Mouse (Mus musculus): ENCODE data around the gene Tubgcp2. TPM values are rescaled to one million over a fixed set of nuclear protein-coding genes. Genes with fewer than 3 reads are reported as not detected.

Tubgcp2 gene
- total RNA-seq, 1 experiment from 2014 or later: 38.0 TPM

DNA sequence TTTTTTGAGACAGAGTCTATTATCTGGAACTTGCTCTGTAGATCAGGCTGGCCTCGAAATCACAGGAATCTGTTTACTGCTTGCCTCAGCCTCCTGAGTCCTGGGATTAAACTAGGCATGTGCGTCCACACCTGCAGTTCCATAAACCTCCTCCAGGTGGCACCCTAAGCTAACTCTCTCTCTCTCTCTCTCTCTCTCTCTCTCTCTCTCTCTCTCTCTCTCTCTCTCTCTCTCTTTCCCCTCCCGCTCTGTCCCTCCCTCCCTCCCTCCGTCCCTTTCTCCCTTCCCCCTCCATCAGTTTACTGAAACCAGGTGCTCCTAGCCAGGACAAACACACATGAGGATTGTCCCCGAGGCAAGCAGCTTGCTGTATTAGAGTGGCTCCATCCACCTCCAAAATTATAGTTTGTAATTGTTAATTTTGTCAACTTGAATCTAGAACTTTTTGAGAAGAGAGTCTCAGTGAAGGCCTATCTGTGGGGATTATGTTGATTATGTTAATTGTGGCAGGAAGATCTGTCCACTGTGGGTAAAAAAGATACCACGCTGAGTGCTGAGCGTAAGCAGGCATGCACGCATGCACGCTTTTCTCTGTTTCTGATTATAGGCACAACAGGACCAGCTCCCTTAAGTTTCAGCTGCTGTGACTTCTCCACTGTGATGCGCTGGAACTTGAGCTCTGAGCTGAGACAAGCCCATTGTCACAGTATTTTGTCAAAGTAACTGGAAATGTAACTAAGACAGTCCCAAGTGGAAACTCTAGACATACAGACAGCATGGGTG, 66.9 kb downstream of the Tubgcp2 start:
- no peak; a peak in 1 of 4 replicates for ATAC-seq (replicated peaks in 1 of 2; ENCODE audit: insufficient read depth in 1 of 2, low FRiP score in 2 of 2, low TSS enrichment in 1 of 2, low read depth in 1 of 2, poor library complexity in 2 of 2, severe bottlenecking in 2 of 2)

GRCm38 (mm10) chr7:139968428-139968827, 68.0 kb downstream of the Tubgcp2 start:
- ATAC-seq (replicated peaks in 1 of 2; ENCODE audit: insufficient read depth in 1 of 2, low FRiP score in 2 of 2, low TSS enrichment in 1 of 2, low read depth in 1 of 2, poor library complexity in 2 of 2, severe bottlenecking in 2 of 2): no peak

DNA sequence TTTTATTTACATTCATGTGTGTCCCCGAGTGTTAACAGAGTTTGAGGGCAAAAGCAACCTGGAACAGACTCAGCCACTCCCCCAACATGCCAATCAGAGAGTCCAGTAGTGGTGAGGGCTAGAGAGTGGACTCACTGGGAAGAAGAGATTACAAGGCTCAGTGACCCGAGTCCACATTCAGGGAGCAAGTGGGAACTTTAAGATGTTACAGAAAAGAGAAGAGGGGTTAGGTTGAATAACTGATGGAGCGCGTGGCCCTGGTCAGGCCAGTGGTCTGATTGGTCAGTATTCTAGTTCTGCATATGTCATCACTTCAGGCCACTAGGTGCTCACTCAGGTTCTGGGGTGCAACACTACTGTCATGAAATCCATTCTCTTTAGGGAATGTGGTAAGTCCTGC, 69.3 kb downstream of the Tubgcp2 start:
- no peak for ATAC-seq (replicated peaks in 1 of 2; ENCODE audit: insufficient read depth in 1 of 2, low FRiP score in 2 of 2, low TSS enrichment in 1 of 2, low read depth in 1 of 2, poor library complexity in 2 of 2, severe bottlenecking in 2 of 2)

DNA sequence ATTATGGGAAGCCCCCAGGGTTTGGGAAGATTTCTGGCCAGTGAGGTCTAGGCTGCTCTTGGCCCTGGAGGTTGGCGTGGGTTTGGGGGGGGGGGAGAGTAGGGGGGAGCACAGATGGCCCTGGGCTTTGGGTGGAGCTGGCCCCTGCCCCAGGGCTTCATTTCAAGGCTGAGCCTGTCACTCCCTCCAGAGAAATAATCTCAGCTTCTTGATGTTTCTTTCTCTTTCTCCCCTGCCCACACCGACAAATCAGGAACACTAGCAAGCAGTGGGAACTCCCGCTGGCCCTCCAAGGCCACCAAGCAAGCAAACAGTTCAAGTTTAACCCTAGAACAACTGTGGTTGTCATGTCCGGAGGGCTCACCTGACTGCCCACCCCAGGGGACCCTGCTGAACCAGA, 72.7 kb downstream of the Tubgcp2 start:
- ATAC-seq (replicated peaks in 1 of 2; ENCODE audit: insufficient read depth in 1 of 2, low FRiP score in 2 of 2, low TSS enrichment in 1 of 2, low read depth in 1 of 2, poor library complexity in 2 of 2, severe bottlenecking in 2 of 2): no peak

GRCm38 (mm10) chr7:139961141-139961540, 75.3 kb downstream of the Tubgcp2 start:
- ATAC-seq (replicated peaks in 1 of 2; ENCODE audit: insufficient read depth in 1 of 2, low FRiP score in 2 of 2, low TSS enrichment in 1 of 2, low read depth in 1 of 2, poor library complexity in 2 of 2, severe bottlenecking in 2 of 2): no peak

GRCm38 (mm10) chr7:139957958-139958357, 78.5 kb downstream of the Tubgcp2 start:
- ATAC-seq (replicated peaks in 1 of 2; ENCODE audit: insufficient read depth in 1 of 2, low FRiP score in 2 of 2, low TSS enrichment in 1 of 2, low read depth in 1 of 2, poor library complexity in 2 of 2, severe bottlenecking in 2 of 2): peak in 1 of 2 experiments; percentile 19; a peak in 1 of 4 replicates

DNA sequence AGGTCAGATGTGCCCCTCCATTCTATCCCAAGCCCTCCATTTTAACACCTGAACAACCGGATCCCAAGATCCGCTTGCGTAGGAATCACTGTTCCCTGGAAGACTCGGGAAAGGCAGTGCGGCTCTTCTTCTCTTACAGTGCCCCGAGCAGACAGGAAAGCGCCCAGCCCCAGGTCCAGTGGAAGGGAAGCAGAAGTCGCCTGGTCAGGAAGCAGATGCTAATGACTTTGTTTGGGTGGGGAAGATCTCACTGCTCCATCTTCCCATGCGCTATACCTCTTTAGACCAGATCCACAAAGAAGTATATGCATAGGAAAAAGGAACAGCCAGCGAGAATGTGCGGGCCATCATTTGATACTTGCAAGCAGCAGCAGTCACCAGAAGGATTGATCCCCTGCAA, 79.0 kb downstream of the Tubgcp2 start:
- peak in 1 of 2 experiments; percentile 56; a peak in 2 of 4 replicates for ATAC-seq (replicated peaks in 1 of 2; ENCODE audit: insufficient read depth in 1 of 2, low FRiP score in 2 of 2, low TSS enrichment in 1 of 2, low read depth in 1 of 2, poor library complexity in 2 of 2, severe bottlenecking in 2 of 2)

- ATAC-seq (replicated peaks in 1 of 2; ENCODE audit: insufficient read depth in 1 of 2, low FRiP score in 2 of 2, low TSS enrichment in 1 of 2, low read depth in 1 of 2, poor library complexity in 2 of 2, severe bottlenecking in 2 of 2): no peak
Measured at GRCm38 (mm10) chr7:139956658-139957057, 79.8 kb downstream of the Tubgcp2 start.

DNA sequence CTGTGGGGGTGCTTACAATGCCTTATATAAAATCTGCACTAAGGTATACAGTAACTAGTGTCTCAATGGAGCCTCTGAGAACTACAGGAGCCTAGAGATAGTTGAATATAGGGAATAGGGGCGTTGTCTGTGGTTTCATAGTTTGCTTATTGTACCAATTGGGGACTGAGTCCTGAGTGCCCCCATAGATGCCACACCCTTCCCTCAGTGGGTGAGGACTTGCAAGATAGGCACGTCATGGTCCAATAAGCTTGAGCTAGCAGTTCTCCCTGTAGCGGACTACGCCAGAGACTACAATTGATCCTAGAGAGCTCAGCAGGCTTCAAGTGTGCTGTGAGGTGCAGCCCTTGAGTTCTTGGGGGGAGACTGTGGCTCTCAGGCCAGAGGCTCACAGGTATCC, 81.0 kb downstream of the Tubgcp2 start:
- ATAC-seq (replicated peaks in 1 of 2; ENCODE audit: insufficient read depth in 1 of 2, low FRiP score in 2 of 2, low TSS enrichment in 1 of 2, low read depth in 1 of 2, poor library complexity in 2 of 2, severe bottlenecking in 2 of 2): no peak

GRCm38 (mm10) chr7:139951991-139952633, 84.4 kb downstream of the Tubgcp2 start:
- ATAC-seq (replicated peaks in 1 of 2; ENCODE audit: insufficient read depth in 1 of 2, low FRiP score in 2 of 2, low TSS enrichment in 1 of 2, low read depth in 1 of 2, poor library complexity in 2 of 2, severe bottlenecking in 2 of 2): no peak

DNA sequence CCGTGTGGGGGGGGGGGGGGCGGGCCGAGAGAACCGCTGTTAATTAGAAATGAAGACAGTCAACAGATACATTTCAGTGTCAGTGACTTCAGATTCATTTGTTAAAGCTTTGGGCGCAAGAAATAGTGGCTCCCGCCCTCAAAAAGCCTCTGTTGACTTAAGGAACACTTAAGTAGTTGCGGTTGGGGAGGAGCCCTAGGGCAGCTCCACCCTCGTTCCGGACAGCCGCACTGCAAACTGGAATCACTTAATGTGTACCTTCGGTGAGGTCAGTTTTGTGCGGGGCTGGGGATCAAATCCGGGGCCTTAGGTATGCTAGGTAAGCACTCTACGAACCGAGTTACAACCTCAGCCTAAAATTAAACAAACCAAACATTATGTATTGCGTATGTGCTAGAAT, 85.4 kb downstream of the Tubgcp2 start:
- peak in 1 of 2 experiments; percentile 59; a peak in 2 of 4 replicates for ATAC-seq (replicated peaks in 1 of 2; ENCODE audit: insufficient read depth in 1 of 2, low FRiP score in 2 of 2, low TSS enrichment in 1 of 2, low read depth in 1 of 2, poor library complexity in 2 of 2, severe bottlenecking in 2 of 2)

DNA sequence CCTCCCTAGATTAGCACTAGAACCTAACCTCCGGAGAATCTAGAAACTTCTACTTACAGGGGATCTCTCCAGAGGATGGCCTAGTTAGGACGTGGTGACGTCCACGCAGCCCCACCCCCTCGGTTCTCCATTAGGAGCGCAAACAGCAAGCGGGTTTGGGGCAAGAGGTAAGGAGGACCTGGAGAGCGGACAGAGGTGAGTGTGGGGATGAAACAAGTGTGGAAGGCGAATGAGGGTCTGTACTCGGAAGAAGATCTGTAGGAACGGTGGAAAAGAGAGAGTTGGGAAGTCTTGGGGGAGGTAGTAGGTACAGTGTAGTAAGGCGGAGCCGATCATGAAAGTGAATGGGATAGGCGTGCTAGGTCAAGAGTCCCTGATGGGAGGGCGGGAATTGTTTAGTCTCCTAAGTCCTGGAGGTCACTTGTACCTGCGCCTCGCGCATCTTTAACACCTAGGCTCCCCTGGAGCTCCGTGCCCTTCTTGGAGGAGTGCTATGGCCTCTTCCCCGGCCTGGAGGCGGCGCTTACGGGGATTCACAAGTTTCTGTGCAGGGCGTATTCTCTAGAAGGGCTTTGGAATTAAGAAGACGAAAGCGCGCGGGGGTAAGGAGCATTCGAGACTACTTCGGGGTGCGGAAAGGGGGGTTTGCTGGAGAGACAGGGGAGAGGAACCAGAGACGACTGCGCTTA, 86.0 kb downstream of the Tubgcp2 start:
- ATAC-seq (replicated peaks in 1 of 2; ENCODE audit: insufficient read depth in 1 of 2, low FRiP score in 2 of 2, low TSS enrichment in 1 of 2, low read depth in 1 of 2, poor library complexity in 2 of 2, severe bottlenecking in 2 of 2): peak; percentile 62 to 66

DNA sequence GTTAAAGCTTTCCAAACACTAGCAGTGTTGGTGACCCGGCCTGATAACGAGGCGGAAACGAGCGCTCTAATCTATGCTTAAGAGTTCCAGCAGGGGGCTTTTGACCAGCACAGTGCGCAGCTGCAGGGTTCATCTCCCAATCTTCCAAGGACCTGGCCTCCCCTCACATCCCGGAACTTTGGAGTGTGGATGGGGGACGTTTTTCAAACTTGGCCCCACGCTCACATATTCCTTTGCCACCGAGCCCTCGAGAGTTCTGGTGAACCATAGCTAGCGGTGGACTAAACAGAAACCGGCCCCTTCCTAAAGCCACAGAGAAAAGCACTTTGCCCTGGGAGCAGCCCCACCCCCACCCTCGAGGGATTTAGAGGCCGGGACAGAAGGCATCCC, 86.6 kb downstream of the Tubgcp2 start:
- peak; percentile 78 to 82 for ATAC-seq (replicated peaks in 1 of 2; ENCODE audit: insufficient read depth in 1 of 2, low FRiP score in 2 of 2, low TSS enrichment in 1 of 2, low read depth in 1 of 2, poor library complexity in 2 of 2, severe bottlenecking in 2 of 2)

DNA sequence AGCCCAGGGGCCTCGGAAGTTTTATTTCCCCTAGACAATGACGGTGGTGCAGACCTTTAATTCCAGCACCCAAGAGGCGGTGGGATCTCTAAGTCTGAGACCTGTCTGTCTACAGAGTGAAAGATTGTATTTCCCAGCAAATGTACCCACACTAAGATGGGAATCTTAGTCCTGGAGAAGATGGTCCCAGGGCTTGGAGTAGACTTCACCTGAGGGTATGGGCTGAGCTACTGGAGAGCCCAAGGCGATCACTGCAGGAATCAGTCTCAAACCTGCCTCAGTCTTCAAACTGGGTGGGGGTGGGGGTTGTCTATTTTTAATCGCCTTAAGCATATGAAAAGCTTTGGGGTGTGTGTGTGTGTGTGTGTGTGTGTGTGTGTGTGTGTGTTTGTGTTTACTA, 90.4 kb downstream of the Tubgcp2 start:
- ATAC-seq (replicated peaks in 1 of 2; ENCODE audit: insufficient read depth in 1 of 2, low FRiP score in 2 of 2, low TSS enrichment in 1 of 2, low read depth in 1 of 2, poor library complexity in 2 of 2, severe bottlenecking in 2 of 2): no peak

Other genes with a start within 250 kb of the Tubgcp2 start
- gene Adgra1, start 202.5 kb downstream of the Tubgcp2 start, total RNA-seq (2017): not detected in 2 replicates
- not detected in 2 replicates for gene Kndc1, start 142.0 kb downstream of the Tubgcp2 start, total RNA-seq (2017)
- not detected in 2 replicates for gene Utf1, start 92.9 kb downstream of the Tubgcp2 start, total RNA-seq (2017)
- gene 6430531B16Rik, start 57.9 kb downstream of the Tubgcp2 start, total RNA-seq (2017): 1.1 TPM in 1 of 2 replicates, not detected in the other
- gene Adam8, start 44.1 kb downstream of the Tubgcp2 start, total RNA-seq (2017): 5.7 and 14.3 TPM in 2 replicates
- 11.9 and 22.5 TPM in 2 replicates for gene Zfp511, start 278 bp downstream of the Tubgcp2 start, total RNA-seq (2017)
- gene Msx3, start 12.4 kb upstream of the Tubgcp2 start, total RNA-seq (2017): not detected in 2 replicates
- not detected in 2 replicates for gene Caly, start 45.9 kb upstream of the Tubgcp2 start, total RNA-seq (2017)
- not detected in 2 replicates for gene Prap1, start 56.7 kb upstream of the Tubgcp2 start, total RNA-seq (2017)
- 5.7 and 7.6 TPM in 2 replicates for gene Fuom, start 65.8 kb upstream of the Tubgcp2 start, total RNA-seq (2017)
- 11.2 and 14.3 TPM in 2 replicates for gene Paox, start 79.1 kb upstream of the Tubgcp2 start, total RNA-seq (2017)
- gene Echs1, start 79.8 kb upstream of the Tubgcp2 start, total RNA-seq (2017): 65.3 and 85.7 TPM in 2 replicates
- 8.2 and 17.1 TPM in 2 replicates for gene Mtg1, start 100.9 kb upstream of the Tubgcp2 start, total RNA-seq (2017)
- gene Sprn, start 118.2 kb upstream of the Tubgcp2 start, total RNA-seq (2017): not detected in 2 replicates
- gene Olfr522, start 128.1 kb upstream of the Tubgcp2 start, total RNA-seq (2017): not detected in 2 replicates
- not detected in 2 replicates for gene Olfr523, start 136.5 kb upstream of the Tubgcp2 start, total RNA-seq (2017)
- not detected in 2 replicates for gene Olfr524, start 169.3 kb upstream of the Tubgcp2 start, total RNA-seq (2017)
- not detected in 2 replicates for gene Cd163l1, start 181.6 kb upstream of the Tubgcp2 start, total RNA-seq (2017)
- gene 5830411N06Rik, start 210.6 kb upstream of the Tubgcp2 start, total RNA-seq (2017): 0.50 TPM in 1 of 2 replicates, not detected in the other